Mouse (Mus musculus) heart, adult 11 months (tissue): ENCODE results near the gene Zfp189.
"Not testable (repeated sequence)": the region's sequence is repeated elsewhere in the genome, so short reads cannot be mapped to it uniquely, and the experiment has no call there.

Source experiments
- DNase-seq: peaks from one replicate; pipeline ENCODE4 v3.0.0; 2022

The Zfp189 gene

DNA sequence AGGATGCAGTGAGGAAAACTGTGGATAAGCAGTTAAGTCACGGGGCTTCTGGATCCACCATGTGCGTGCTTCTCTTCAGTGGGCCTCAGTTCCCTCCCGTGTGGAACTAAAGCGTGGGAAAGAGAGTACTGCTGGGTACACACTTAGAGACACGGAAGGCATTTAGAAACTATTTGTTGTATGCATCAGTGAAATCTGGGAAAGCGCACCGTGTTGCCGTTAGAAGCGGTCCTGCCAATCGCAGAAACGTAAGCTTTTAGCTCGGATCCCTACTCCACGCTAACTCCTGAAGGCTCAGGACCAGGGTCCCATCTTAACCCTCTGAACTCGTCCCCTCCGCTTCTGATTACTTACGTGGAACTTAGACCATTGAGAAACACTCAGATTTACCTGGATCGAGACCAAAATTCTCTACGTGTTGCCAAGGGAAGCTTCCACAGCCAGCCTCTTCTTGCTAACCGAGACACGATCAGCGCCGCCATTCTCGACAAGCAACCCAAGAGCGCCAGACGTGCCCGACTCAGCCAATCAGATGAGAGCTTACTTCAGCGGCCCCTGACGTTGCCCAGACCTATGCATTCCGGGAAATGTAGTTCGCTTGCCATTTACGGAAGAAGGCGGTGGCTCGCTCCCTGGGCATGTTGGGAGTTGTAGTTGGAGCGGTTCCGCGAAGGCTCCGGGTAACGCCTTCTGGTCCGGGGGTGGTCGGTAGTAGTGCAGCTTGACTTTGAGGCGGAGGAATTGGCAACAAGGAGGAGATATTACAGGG is at the start of gene Zfp189, which contains the start of gene Mrpl50:
Zfp189 (plus strand) TSS at position 605 of the 769 bp plus-strand sequence.
Mrpl50 (minus strand) TSS at position 522 of the 769 bp plus-strand sequence.
- peak; percentile 100 for DNase-seq

DNA sequence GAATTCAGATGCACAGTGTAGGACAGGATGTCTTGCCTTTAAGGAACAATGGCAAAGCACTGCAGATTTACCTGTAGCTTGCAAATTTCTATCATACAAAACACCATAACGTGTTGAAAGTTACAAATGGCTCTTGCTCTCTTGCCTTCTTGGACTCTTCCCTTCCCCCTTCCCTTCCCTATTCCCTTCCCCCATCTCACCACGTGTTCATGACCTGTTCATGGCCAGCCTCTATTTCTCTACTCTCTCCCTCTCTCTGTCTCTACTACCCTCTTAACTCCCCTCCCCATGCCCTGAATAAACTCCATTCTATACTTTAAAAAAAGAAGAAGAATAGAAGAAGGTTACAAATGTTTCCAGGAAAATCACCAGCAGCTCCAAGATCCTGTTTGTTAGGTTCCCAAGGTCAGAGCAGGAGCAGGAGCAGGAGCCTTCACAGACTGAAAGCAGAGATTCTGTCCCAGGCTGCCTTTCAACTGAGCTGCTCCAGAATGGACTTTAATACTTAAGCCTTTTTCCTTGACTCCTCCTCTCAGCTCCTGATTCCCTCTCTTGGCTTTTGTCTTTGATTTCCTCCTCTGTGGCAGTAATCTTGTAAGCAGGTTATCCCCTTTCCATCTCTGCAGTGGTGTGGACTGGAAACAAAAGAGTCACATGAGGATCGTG is 47.4 kb upstream of the Zfp189 start, which contains the start of gene Acnat1:
Acnat1 (minus strand) TSS at position 478 of the 666 bp plus-strand sequence.
- DNase-seq = no peak

DNA sequence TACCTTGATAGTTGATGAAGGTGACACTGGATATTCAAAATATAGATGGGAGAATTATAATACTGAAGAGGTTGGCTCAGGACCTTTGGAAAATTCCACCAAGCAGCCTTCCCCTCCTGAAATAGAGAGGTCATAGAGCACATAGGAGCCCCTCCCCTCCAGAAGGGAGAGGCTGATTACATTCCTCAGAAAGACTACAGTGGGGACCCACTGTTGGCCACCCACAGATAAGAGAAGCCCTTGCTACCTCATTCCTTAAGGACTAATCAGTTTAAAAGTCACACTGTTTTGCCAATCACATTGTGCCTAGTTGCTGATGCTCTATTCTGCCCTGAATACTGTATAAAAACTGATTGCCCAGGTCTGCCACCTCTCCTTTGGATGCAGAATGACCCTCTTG is 46.4 kb upstream of the Zfp189 start:
- no peak for DNase-seq

DNA sequence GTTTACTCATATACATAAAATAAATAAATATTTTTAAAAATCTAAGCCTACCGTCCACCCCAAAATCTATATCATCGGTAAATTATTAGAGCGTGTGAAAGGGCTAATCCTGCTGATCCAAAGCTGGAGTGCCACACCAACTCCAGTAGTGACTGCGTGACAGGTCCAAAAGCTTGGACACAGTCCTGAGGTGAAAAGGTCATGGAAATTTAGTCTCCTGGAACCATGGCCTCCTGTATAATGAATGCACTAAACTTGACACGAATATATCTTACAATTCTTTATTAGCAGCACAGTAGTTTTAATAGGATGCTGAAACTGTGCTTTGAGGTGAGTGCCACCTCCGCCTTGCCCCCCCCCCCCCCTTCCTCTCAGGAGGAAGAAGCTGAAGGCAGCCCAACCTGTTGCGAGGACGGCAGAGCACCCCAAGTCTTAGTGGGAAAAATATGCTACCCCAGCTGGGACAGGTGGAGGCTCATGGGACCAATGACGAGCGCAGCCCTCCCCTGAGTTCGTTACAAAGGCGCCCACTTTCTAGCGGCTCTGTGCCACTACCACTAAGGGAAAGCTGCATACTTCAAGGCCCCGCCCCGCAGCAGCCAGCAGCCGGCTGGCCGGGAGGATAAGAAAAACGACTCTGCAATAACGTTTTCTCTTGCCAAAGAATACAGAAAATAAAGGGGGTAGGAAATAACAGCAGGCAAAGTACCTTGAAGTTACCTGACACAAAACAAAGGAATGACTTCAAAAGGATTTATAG is 42.7 kb upstream of the Zfp189 start:
- DNase-seq = no peak

DNA sequence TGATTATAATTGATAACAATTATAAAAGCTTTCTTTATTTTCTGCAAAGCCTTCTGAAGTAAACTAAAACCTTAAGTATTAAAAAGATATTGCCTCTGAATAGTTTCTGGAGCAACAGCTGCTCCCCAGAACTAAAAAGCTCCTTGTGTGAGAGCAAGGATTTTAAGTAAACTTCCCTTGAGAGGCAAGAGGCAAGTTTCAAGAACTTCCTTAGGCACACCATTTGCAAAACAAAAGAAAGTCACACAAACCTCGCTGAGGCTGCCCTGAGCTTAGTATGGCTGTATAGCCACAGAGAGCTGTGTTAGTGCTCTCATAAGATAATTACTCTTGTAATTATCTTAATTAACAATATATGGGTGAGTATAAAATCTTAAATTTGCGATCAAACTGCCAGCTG is 41.9 kb upstream of the Zfp189 start:
- DNase-seq = not testable (repeated sequence)

DNA sequence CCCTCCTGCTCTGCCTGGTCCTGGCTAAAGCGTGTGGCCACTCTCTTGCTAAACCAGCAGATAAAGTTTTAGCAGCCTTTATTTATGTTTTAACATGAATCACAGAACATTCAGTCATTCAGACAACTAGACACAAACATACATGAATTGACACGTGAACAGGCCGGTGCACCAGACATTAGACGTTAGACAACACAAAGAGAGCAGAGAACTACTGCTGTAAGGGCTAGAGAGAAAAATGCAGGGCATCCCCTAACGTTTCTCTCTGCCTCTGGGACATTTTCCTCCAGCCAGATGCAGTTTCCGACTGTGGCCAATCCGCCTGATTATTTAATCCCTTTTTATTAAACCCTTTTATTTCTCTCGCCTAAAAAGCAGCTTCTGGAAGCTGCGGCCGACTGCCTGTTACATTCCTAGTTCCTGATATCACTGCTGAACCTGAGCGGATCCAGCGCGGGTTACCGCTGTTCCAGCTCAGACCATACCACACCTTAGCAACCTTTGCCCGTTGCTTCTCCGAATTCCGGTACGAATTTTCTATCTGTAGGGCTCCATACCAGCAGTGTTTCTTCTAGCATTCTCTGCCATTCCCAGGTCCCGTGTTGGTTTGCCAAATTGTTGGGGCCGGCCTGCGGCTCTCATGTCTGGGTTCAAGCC is 40.7 kb upstream of the Zfp189 start:
- DNase-seq = peak; percentile 52

DNA sequence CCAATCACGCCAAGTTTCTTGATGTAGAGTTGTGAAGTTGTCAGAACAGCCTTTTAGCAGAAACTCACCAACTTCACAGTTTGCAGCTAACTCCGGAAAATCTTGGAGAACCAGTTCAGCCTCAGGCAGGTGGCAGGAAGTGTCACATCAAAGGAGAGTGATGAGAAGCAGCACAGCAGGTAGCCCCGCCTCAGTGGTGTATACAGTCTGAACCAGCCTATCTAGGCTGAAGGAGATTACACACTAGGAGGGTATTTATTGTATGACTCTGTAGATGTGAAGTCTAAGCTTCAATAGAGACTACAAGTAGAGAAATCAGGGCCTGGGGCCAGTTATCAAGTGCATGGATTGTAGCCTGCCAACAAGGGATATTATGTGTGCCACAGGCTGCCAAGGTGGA is 40.1 kb upstream of the Zfp189 start:
- no peak for DNase-seq

DNA sequence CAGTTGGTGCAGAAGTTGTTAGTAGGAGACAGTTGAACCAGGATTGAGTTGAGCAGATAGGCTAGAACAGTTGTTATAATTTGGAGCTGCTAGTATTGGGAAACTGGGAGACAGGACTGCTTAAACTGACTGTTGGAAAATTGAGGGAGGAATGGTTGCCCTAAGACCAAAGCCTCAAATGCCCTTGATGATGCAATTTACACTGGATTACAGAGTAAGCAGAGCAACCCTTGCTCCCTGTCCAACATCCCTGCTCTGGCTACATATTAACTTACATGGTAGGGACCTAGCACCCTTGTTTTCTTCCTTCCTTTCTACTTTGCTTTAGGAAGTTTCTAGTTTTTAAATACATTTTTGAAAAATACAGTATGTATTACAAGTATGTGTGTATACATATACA is 35.5 kb upstream of the Zfp189 start:
- DNase-seq = no peak

DNA sequence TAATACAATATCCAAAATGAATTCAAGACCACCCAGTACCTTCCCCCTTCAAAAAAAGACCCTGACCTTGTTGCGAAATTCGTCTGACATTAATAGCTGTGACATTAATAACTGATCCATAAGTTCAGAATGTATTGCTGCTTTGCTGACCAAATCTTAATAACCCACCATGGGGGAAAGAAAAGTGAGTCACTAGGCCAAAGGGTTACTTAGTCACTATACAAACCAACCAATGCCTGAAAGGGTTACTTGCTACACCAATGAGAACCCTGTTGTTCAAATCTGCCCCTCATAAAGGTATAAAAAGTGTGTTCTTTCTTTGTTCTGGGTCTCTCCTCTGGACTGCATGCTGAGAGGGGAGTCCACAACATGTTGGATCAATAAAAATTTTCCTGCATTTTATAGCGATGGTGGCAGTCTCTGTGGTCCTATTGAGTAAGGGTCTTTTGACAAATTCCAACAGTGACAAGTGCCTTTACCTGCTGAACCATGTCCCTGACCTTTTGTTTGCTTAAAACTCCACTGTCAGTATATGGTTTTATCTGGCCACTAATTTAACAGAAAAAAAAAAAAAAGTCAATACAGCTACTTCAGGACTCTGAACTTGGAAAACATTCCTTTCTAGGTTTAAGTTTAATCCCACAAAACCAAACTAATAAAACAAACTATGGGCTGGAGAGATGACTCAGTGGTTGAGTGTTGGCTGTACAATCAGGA is 34.9 kb upstream of the Zfp189 start:
- DNase-seq = not testable (repeated sequence)

DNA sequence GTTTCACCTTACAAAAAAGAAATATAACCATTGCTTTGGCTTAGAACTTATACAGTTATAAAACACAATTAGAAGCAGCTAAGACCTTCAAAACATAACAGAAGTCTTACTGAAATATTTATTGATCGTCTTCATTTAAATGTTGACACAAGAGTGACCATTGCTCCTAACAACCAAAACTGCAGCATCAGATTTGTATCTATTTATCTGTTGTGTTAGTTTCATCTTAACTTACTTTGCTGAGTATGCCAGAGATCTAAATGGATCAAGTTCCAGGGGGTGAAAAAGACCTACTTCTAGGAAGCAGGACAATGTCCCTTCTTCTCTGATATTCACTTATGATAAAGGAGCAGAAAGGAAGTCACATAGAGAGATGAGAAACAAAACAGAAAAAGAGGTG is 17.4 kb upstream of the Zfp189 start:
- no peak for DNase-seq

DNA sequence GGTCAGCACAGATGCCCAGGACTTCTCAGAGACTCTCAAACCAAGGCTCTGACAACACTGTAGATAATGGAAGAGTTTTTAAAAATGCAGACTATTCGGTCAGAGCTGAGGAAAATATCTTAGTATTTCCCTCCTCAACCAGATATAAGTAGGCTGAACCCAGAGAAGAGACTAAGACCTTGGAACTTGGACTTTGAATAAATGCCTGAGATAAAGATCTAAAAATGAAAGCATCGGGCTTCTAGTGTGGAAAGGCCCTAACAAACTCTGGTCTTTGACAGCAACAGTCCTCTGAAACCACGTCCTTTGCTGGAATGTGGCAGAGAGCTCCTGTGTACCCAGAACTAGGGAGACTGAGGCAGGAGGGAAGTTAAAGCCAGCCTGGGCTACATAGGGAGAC is 14.6 kb upstream of the Zfp189 start, which contains the start of gene Baat:
Baat (minus strand) TSS at position 172 of the 400 bp plus-strand sequence.
- no peak for DNase-seq

DNA sequence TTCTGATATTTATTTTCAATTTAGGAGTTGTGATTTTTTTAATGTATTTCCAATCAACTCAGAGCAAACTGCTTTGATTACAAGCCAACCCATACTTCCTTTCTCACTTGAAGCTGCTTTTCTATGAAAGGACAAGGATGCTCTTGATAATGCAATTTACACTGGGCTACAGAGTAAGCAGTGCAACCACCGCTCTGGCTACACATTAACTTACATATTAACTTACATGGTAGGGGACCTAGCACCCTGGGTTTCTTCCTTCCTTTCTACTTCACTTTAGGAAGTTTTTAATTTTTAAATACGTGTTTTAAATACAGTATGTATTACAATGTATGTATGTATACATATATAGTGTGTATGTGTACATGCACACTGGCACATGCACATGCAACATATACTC is 11.8 kb upstream of the Zfp189 start:
- DNase-seq = no peak

DNA sequence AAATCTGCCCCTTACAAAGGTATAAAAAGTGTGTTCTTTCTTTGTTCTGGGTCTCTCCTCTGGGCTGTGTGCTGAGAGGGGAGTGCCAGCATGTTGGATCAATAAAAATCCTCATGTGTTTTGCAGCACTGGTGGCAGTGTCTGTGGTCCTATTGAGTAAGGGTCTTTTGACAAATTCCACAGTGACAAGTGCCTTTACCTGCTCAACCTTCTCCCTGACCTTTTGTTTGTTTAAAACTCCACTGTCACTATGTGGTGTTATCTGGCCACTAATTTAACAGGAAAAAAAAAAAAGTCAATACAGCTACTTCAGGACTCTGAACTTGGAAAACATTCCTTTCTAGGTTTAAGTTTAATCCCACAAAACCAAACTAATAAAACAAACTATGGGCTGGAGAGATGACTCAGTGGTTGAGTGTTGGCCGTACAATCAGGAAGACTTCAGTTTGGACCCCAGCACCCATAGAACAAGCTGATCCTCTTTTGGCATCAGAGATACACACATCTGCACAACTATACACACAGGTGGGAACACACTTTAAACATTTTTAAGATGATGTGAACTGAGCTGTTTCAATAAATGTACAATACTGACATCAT is 10.6 kb upstream of the Zfp189 start:
- not testable (repeated sequence) for DNase-seq

DNA sequence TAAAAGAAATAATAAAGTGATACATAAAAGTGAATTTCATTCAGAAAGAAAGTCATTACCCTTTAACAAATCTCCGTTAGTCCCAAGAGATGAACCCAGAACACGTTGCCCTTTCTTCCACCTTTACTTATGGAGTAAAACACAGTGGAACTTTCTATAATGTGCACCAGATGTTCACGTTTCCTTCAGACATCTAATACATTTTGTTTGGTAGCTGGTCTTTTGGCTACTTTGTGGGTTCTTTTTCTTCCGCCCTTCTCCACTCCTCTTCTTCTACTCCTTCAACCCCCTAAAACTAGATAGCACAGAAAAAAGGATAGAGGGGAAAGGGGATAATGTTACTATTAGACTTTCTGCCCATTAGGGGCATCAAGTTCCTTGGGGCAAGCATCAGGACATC is 8.3 kb upstream of the Zfp189 start:
- DNase-seq = no peak

DNA sequence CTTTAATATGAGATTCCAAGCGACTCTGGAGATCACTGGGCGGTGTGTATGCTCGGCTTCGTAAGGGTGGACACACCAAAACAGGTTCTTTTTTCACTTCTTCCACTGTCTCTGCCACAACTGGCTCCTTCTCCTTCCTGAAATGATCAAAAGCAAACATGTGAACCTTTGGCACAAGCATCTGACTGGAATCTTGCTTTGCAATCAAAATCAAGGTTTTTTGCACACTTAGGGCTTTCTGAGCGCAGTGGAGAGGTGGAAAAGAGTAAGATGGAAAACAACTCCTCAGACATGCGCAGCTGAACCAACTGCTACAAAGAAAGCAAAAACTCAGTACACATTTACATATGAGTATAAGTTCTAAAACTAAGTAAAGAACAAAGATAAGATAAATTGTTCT is 6.5 kb upstream of the Zfp189 start:
- DNase-seq = no peak

DNA sequence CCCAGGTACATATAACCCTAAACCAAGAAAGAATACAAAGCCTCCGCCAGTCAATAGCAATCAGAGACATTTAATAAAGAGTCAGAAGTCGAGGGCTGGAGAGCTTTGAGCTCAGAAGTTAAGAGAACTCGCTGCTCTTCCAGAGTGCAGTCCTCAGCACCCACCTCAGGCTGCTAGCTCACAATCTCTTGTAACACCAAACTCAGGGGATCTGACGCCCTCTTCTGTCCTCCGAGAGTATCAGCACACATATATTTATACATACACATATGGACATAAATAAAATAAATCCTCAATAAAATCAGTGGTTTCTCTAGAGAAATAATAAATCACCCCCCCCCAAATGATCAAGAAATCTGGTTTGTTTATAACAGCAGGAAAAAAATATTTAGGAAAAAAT is 1.5 kb upstream of the Zfp189 start:
- no peak for DNase-seq

DNA sequence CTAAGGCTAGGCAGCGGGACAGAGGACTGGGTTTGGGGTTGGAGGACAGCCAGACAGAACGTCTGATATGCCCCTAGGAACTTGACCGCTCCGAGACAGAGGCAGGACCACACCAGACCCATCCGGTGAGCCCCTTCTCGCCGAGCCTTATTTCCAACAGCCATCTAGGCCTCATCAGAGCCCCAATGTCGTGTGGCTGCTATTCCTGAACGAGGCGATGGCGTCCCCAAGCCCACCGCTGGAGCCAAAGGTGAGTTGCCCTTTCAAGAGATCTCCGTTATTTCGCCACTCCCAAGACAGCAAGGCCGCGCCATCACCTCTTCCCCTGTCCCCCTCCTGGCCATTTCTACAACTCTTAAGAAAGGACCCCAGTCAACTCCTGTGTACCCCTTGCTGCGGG is 370 bp downstream of the Zfp189 start:
- no peak for DNase-seq

DNA sequence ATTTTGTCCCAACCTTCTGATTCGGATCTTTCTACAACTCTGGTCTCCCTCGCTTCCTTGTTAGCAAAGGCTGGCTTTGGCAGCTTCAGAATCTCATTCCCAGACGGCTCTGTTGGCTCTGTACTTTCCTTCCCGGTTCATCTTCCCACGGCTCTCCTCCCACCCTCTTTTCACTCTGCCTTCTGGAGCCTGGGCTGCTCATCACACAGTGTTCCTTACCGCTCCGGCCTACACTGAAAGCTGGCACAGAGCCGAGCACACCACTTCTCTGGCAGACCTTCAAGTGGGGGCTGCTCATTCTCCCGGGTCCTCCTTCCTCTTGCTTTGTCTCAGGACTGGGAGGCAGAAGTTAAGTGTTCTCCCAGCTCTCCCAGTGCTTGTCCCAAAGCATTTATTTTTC is 1.6 kb downstream of the Zfp189 start:
- peak; percentile 93 for DNase-seq

DNA sequence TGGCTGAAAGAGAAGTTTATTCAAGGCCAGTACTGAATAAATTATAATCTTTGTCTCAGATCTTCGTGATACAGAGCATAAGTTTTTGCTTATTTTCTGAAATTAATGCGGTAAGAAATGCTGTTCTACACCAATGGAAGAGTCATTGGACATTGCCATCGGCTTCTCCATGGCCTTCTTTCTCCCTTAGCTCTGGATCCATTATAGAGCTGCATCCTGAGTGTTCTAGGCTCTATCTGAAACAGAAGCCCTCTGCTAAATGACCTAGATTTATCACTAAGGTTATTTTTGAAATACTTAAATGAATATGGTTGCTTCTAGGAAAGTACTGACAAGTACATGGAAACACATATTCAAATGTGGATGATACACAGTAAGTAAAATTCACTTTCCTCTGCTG is 14.1 kb downstream of the Zfp189 start:
- DNase-seq = peak; percentile 51

DNA sequence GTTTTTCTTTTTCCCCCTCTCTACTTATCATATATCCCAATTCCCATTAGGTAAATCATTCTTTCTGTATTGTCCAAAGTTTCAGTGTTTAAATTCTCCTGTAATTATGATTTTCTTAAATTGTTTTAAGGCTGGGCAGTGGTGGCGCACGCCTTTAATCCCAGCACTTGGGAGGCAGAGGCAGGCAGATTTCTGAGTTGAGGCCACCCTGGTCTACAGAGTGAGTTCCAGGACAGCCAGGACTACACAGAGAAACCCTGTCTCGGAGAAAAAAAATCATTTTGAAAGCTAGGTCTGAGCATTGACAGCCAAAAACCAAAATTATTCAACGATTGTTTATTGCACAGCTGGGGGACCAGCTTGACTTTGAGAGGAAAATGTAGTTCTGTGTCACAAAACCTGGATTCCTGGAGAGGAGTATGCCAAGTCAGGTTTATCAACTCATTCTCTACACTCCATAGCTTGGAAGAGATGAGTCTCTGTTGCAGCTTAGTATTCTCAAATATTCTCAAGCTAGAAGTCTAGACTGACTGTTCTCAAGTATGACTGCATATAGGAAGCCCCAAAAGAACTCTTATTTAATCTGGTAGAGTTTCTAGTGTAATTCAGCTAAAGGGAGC is 14.8 kb downstream of the Zfp189 start:
- peak; percentile 24 for DNase-seq

DNA sequence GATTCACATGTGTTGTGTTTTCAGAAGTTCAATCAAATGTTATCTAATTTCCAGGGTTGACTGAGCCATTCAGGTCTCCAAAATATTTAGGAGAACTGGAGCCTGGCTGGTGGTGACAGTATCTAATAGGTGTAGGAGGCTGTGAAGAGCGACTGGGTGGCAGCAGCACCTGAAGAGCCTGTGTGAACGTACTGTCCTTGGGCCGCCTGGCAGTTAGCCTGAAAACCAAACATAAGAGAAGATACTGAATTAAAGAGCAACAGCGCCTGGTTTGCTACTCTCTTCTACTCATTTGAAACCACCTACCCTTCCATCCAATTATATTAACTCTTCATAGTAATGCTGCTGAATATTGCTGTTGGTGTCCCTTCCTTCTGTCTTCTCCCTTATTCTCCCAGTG is 15.7 kb downstream of the Zfp189 start:
- peak; percentile 66 for DNase-seq
